9 mouse cellular contexts compared by ENCODE assay signal in genomic region chr10:83080275-83080741, GRCm38 (mm10).
DNase-seq lines count a peak whose midpoint lies in the region; ATAC-seq lines count a peak whose summit lies in the region.
"Had no signal": no experiment of that assay in that cellular context is flagged by ENCODE, and none has a peak within 500 bp of the region (broad histone marks: within the 10 kb centered on the region; RNA-seq: fewer than 3 reads in every experiment).

No protein-coding gene starts in this region.

- 52% methylated on average over 12 of the region's 12 CpGs for WGBS in forebrain, embryonic 10.5 days
- 55% methylated on average over 12 of the region's 12 CpGs for WGBS in forebrain, embryonic 15.5 days
- WGBS in hindbrain, embryonic 15.5 days, result 48% methylated on average over 12 of the region's 12 CpGs

- peaks cover 36% of the 10 kb centered on the region for H3K4me1 ChIP-seq in forebrain, embryonic 10.5 days
- H3K4me1 ChIP-seq in forebrain, embryonic 15.5 days, result peaks cover 27% of the 10 kb centered on the region
- peaks cover 27% of the 10 kb centered on the region for H3K4me1 ChIP-seq in hindbrain, embryonic 15.5 days (replicated peaks)

- DNase-seq in forebrain, embryonic 10.5 days (ENCODE audit: extremely low spot score, low spot score), result no peak
- peak; percentile 36 for DNase-seq in c-Kit-positive CD71-positive TER-119-negative erythroid progenitor cells, embryonic 14.5 days (ENCODE audit: low read depth)
- DNase-seq in lung, postnatal 4 days, result peak; percentile 63 to 77
- DNase-seq in ovary, postnatal 10 days (ENCODE audit: low spot score), result no peak
- no peak for DNase-seq in frontal cortex, postnatal 25 days (ENCODE audit: low spot score in 2 of 2)

- H3K4me3 ChIP-seq in forebrain, embryonic 10.5 days, result no peak overlapping the region
- no peak overlapping the region for H3K4me3 ChIP-seq in forebrain, embryonic 15.5 days
- no peak overlapping the region for H3K4me3 ChIP-seq in hindbrain, embryonic 15.5 days
- H3K4me3 ChIP-seq: layer of hippocampus, adult 2 months had no signal

- H3K4me2 ChIP-seq in forebrain, embryonic 15.5 days (replicated peaks), result no peak overlapping the region
- H3K4me2 ChIP-seq in hindbrain, embryonic 15.5 days, result no peak overlapping the region

- H3K27ac ChIP-seq in forebrain, embryonic 10.5 days, result peak overlapping the region; percentile 11; the same call in 1 of the 2 replicates
- no peak overlapping the region for H3K27ac ChIP-seq in forebrain, embryonic 15.5 days (replicated peaks)
- H3K27ac ChIP-seq in hindbrain, embryonic 15.5 days (replicated peaks), result no peak overlapping the region
- H3K27ac ChIP-seq: layer of hippocampus, adult 2 months had no signal

- no peaks in the 10 kb centered on the region for H3K9me3 ChIP-seq in forebrain, embryonic 10.5 days
- no peaks in the 10 kb centered on the region for H3K9me3 ChIP-seq in forebrain, embryonic 15.5 days
- H3K9me3 ChIP-seq in hindbrain, embryonic 15.5 days, result no peaks in the 10 kb centered on the region

- H3K9ac ChIP-seq in forebrain, embryonic 15.5 days (replicated peaks), result no peak overlapping the region
- no peak overlapping the region for H3K9ac ChIP-seq in hindbrain, embryonic 15.5 days

- H3K36me3 ChIP-seq in forebrain, embryonic 10.5 days (replicated peaks), result no peaks in the 10 kb centered on the region
- no peaks in the 10 kb centered on the region for H3K36me3 ChIP-seq in forebrain, embryonic 15.5 days
- no peaks in the 10 kb centered on the region for H3K36me3 ChIP-seq in hindbrain, embryonic 15.5 days

- ATAC-seq in forebrain, embryonic 15.5 days (replicated peaks), result no peak
- ATAC-seq in hindbrain, embryonic 15.5 days (ENCODE audit: low FRiP score, low read depth), result peak; percentile 23; the same call in 1 of the 2 replicates
- no peak; the same call in 1 of the 2 replicates for ATAC-seq in monocyte, adult 5-6 weeks (replicated peaks; ENCODE audit: insufficient number of reproducible peaks, low FRiP score, low TSS enrichment, poor library complexity, severe bottlenecking)

- no peaks in the 10 kb centered on the region for H3K27me3 ChIP-seq in forebrain, embryonic 10.5 days (ENCODE audit: poor library complexity, severe bottlenecking)
- no peaks in the 10 kb centered on the region for H3K27me3 ChIP-seq in forebrain, embryonic 15.5 days
- H3K27me3 ChIP-seq in hindbrain, embryonic 15.5 days, result no peaks in the 10 kb centered on the region

Comparison
In these comparisons a context has a peak if more than half of its experiments do, and no peak if none do; other contexts are left out.
1. DNase-seq: peak in c-Kit-positive CD71-positive TER-119-negative erythroid progenitor cells, embryonic 14.5 days (single experiment) and lung, postnatal 4 days (2 of 2); none in forebrain, embryonic 10.5 days (single experiment), ovary, postnatal 10 days (single experiment) and frontal cortex, postnatal 25 days (0 of 2).